Mouse (Mus musculus): ENCODE measurements around the gene Igf2r. TPM values are rescaled to one million over a fixed set of nuclear protein-coding genes. Genes with fewer than 3 reads are reported as not detected.

Gene Igf2r
- polyA plus RNA-seq, 1 experiment from 2014 or later, result 18.7 TPM

- H3K27me3 ChIP-seq (ENCODE audit: control insufficient read depth, insufficient read depth, low read length), result no peaks in the 10 kb centered on the region
- H3K4me1 ChIP-seq (replicated peaks; ENCODE audit: control insufficient read depth, insufficient read depth, low read length), result no peaks in the 10 kb centered on the region
- no peaks in the 10 kb centered on the region for H3K9me3 ChIP-seq (ENCODE audit: control insufficient read depth, low read length)
- no peak overlapping the region for H3K4me2 ChIP-seq (replicated peaks; ENCODE audit: low read depth, low read length)
- no peaks in the 10 kb centered on the region for H3K36me3 ChIP-seq (ENCODE audit: control insufficient read depth, insufficient read depth, low read length)
- WGBS, result 46% methylated on average over 10 of the region's 10 CpGs
- H3K9ac ChIP-seq (ENCODE audit: low read depth, low read length), result no peak overlapping the region
- peak overlapping the region; percentile 36 for H3K27ac ChIP-seq (ENCODE audit: low read depth, low read length)
- ATAC-seq (ENCODE audit: low FRiP score) (peak; percentile 30; the same call in 1 of the 2 replicates), DNase-seq (ENCODE audit: low spot score) (peak; percentile 53)
- no peak overlapping the region for H3K4me3 ChIP-seq (ENCODE audit: low read depth, low read length)
Observed at GRCm38 (mm10) chr17:12790353-12791078, 21.1 kb upstream of the Igf2r start.

DNA sequence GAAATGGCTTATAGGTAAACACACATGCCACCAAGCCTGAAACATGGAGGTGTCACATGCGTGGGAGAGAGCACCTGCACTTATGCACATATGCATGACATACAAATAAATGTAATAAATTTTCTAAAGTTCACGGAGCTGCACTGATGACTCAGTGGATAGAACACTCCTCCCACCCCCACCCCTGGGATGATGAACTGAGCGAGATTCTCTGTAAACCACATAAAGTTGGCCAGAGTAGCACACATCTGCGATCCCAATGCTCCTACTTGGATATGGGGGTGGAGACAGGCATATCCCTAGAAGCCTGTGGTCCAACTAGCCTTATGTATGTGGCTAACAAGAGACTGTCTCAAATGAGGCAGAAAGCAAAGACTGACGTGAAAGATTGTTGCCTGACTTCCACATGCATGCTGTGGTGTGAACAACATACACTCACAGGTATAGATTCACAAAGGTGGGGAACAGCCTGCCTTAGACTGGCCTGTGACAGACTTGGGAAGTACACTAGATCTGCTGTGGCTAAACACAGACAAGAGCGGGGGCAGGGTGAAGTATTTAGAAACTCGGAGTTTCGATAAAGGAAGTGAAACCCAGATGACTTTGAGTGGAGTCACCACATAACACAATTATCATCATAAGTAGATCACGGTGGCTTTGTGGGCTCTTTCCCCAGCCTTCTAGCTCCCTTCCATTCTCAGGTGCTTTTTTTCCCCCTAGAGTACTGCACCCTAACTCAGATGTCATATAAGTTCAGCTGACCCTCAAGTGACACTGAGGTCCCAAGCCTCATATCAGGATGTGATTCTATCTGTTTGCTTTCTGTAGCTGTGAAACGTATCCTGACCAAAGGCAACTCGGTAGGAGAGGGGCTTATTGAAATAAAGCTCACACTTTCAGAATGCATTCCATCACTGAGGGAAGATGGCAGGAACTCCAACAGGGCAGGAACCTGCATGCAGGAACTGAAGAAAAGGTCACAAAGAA is 13.7 kb upstream of the Igf2r start:
- H3K4me3 ChIP-seq (ENCODE audit: low read depth, low read length), result no peak overlapping the region
- H3K27ac ChIP-seq (ENCODE audit: low read depth, low read length), result no peak overlapping the region
- 78% methylated on average over 11 of the region's 11 CpGs for WGBS
- no peaks in the 10 kb centered on the region; the same call in 1 of the 2 replicates for H3K4me1 ChIP-seq (replicated peaks; ENCODE audit: control insufficient read depth, insufficient read depth, low read length)
- ATAC-seq (ENCODE audit: low FRiP score) (no peak), DNase-seq (ENCODE audit: low spot score) (no peak)
- no peaks in the 10 kb centered on the region for H3K36me3 ChIP-seq (ENCODE audit: control insufficient read depth, insufficient read depth, low read length)
- H3K4me2 ChIP-seq (replicated peaks; ENCODE audit: low read depth, low read length), result no peak overlapping the region
- H3K9ac ChIP-seq (ENCODE audit: low read depth, low read length), result no peak overlapping the region
- no peaks in the 10 kb centered on the region for H3K27me3 ChIP-seq (ENCODE audit: control insufficient read depth, insufficient read depth, low read length)
- H3K9me3 ChIP-seq (ENCODE audit: control insufficient read depth, low read length), result no peaks in the 10 kb centered on the region

DNA sequence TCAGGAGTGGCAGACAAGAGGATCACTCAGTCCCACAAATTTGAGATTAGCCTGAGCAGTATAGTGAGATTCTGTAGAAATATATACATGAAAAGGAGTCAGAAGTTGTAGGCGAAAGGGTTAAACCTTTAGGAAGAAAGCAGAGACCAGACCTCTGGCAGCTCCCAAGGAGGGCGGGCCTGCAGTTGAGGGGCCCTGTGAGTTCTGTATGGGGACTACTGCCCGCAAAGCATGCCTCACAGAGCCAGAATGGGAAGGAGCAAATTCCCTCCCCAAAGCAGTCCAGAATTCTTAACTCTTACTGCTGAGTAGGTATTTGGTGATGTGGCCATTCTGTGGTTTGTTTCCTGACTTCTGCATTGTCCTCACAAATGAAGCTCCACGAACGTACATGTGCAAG is 11.6 kb upstream of the Igf2r start:
- DNase-seq (ENCODE audit: low spot score) (no peak), ATAC-seq (ENCODE audit: low FRiP score) (no peak)
- no peaks in the 10 kb centered on the region for H3K27me3 ChIP-seq (ENCODE audit: control insufficient read depth, insufficient read depth, low read length)
- no peak overlapping the region for H3K27ac ChIP-seq (ENCODE audit: low read depth, low read length)
- H3K9ac ChIP-seq (ENCODE audit: low read depth, low read length), result no peak overlapping the region
- 50% methylated on average over 5 of the region's 5 CpGs for WGBS
- H3K4me3 ChIP-seq (ENCODE audit: low read depth, low read length), result no peak overlapping the region
- no peaks in the 10 kb centered on the region; the same call in 1 of the 2 replicates for H3K4me1 ChIP-seq (replicated peaks; ENCODE audit: control insufficient read depth, insufficient read depth, low read length)
- no peaks in the 10 kb centered on the region for H3K36me3 ChIP-seq (ENCODE audit: control insufficient read depth, insufficient read depth, low read length)
- H3K9me3 ChIP-seq (ENCODE audit: control insufficient read depth, low read length), result no peaks in the 10 kb centered on the region
- H3K4me2 ChIP-seq (replicated peaks; ENCODE audit: low read depth, low read length), result no peak overlapping the region

GRCm38 (mm10) chr17:12780125-12780524 is 10.7 kb upstream of the Igf2r start:
- ATAC-seq (ENCODE audit: low FRiP score), result no peak
- no peaks in the 10 kb centered on the region for H3K9me3 ChIP-seq (ENCODE audit: control insufficient read depth, low read length)
- no peak overlapping the region for H3K9ac ChIP-seq (ENCODE audit: low read depth, low read length)
- no peak overlapping the region for H3K27ac ChIP-seq (ENCODE audit: low read depth, low read length)
- 59% methylated on average over 8 of the region's 8 CpGs for WGBS
- H3K4me1 ChIP-seq (replicated peaks; ENCODE audit: control insufficient read depth, insufficient read depth, low read length), result no peaks in the 10 kb centered on the region; the same call in 1 of the 2 replicates
- no peak overlapping the region for H3K4me3 ChIP-seq (ENCODE audit: low read depth, low read length)
- H3K27me3 ChIP-seq (ENCODE audit: control insufficient read depth, insufficient read depth, low read length), result no peaks in the 10 kb centered on the region
- no peaks in the 10 kb centered on the region for H3K36me3 ChIP-seq (ENCODE audit: control insufficient read depth, insufficient read depth, low read length)
- no peak for DNase-seq (ENCODE audit: low spot score)
- H3K4me2 ChIP-seq (replicated peaks; ENCODE audit: low read depth, low read length), result no peak overlapping the region

- H3K36me3 ChIP-seq (ENCODE audit: control insufficient read depth, insufficient read depth, low read length), result no peaks in the 10 kb centered on the region
- H3K27ac ChIP-seq (ENCODE audit: low read depth, low read length), result no peak overlapping the region
- H3K9me3 ChIP-seq (ENCODE audit: control insufficient read depth, low read length), result no peaks in the 10 kb centered on the region
- no peak overlapping the region for H3K9ac ChIP-seq (ENCODE audit: low read depth, low read length)
- ATAC-seq (ENCODE audit: low FRiP score) (no peak), DNase-seq (ENCODE audit: low spot score) (no peak)
- H3K4me2 ChIP-seq (replicated peaks; ENCODE audit: low read depth, low read length), result no peak overlapping the region
- no peak overlapping the region for H3K4me3 ChIP-seq (ENCODE audit: low read depth, low read length)
- no peaks in the 10 kb centered on the region; the same call in 1 of the 2 replicates for H3K4me1 ChIP-seq (replicated peaks; ENCODE audit: control insufficient read depth, insufficient read depth, low read length)
- no peaks in the 10 kb centered on the region for H3K27me3 ChIP-seq (ENCODE audit: control insufficient read depth, insufficient read depth, low read length)
- 84% methylated on average over 3 of the region's 3 CpGs for WGBS
Observed at GRCm38 (mm10) chr17:12779442-12779841, 10.0 kb upstream of the Igf2r start.

- Histone ChIP-seq H3K4me1 (replicated peaks; ENCODE audit: control insufficient read depth, insufficient read depth, low read length) (no peaks in the 10 kb centered on the region), H3K36me3 (ENCODE audit: control insufficient read depth, insufficient read depth, low read length) (no peaks in the 10 kb centered on the region), H3K9me3 (ENCODE audit: control insufficient read depth, low read length) (no peaks in the 10 kb centered on the region), H3K4me2 (replicated peaks; ENCODE audit: low read depth, low read length) (no peak overlapping the region), H3K27ac (ENCODE audit: low read depth, low read length) (no peak overlapping the region), H3K27me3 (ENCODE audit: control insufficient read depth, insufficient read depth, low read length) (no peaks in the 10 kb centered on the region), H3K9ac (ENCODE audit: low read depth, low read length) (no peak overlapping the region), H3K4me3 (ENCODE audit: low read depth, low read length) (no peak overlapping the region)
- 87% methylated on average over 3 of the region's 3 CpGs for WGBS
- ATAC-seq (ENCODE audit: low FRiP score) (no peak), DNase-seq (ENCODE audit: low spot score) (no peak)
Observed at GRCm38 (mm10) chr17:12773956-12774355, 4.5 kb upstream of the Igf2r start.

GRCm38 (mm10) chr17:12770500-12770899 is 1.0 kb upstream of the Igf2r start:
- no peak overlapping the region for H3K4me3 ChIP-seq (ENCODE audit: low read depth, low read length)
- peaks cover 2% of the 10 kb centered on the region; the same call in 1 of the 2 replicates for H3K4me1 ChIP-seq (replicated peaks; ENCODE audit: control insufficient read depth, insufficient read depth, low read length)
- no peaks in the 10 kb centered on the region for H3K36me3 ChIP-seq (ENCODE audit: control insufficient read depth, insufficient read depth, low read length)
- no peaks in the 10 kb centered on the region for H3K9me3 ChIP-seq (ENCODE audit: control insufficient read depth, low read length)
- H3K4me2 ChIP-seq (replicated peaks; ENCODE audit: low read depth, low read length), result no peak overlapping the region
- H3K9ac ChIP-seq (ENCODE audit: low read depth, low read length), result no peak overlapping the region
- H3K27ac ChIP-seq (ENCODE audit: low read depth, low read length), result no peak overlapping the region
- 93% methylated on average over 5 of the region's 5 CpGs for WGBS
- ATAC-seq (ENCODE audit: low FRiP score), result no peak
- no peaks in the 10 kb centered on the region for H3K27me3 ChIP-seq (ENCODE audit: control insufficient read depth, insufficient read depth, low read length)
- DNase-seq (ENCODE audit: low spot score), result no peak

DNA sequence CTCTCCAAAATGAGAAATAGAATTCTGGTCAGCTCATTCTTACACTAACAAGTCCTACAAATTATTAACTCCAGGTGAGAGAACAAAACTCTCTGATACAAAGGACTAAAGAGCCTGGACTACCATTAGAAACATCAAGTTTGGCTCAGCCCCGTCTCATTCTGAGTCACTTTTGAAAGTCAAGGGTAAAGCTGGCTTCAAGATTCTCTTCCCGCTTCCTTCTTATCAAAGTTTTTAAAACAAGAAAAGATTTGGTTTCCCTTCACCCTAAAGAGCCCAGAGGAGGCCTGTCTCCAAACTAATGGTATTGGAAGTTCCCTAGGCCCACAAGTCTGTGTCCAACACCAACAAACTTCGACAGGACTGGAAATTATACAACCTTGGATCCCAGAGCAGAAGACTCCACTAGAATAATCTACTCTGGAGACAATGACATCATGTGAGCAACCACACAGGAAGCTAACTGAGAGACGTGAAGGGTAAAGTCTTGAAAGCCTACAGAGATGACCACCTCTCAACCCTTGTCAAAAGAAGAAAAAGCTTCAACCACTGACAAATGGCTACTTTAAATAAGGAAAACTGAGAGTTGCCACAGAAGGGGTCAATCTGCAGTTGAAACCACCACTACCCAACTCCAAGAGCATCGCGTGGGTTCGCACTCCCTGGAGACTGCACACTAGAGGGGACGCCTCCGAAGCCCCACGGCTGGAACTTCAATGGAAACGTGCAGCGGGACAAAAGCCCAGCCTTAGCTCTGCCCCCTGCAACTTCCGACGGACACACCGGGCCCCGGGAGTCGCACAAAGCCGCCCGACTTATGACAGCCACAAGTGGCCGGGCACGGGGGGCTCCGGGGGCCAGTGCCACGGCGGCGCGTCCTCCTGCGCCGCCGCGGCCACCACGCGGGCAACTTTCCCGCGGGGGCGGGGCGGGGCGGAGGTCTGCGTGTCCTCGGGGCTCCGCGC is 767 bp downstream of the Igf2r start:
- Histone ChIP-seq H3K4me2 (replicated peaks; ENCODE audit: low read depth, low read length) (peak overlapping the region; percentile 82), H3K27ac (ENCODE audit: low read depth, low read length) (0 out of 2 replicates have a peak overlapping the region, but pooled peaks have one; percentile 21), H3K4me3 (ENCODE audit: low read depth, low read length) (peak overlapping the region; percentile 87), H3K36me3 (ENCODE audit: control insufficient read depth, insufficient read depth, low read length) (no peaks in the 10 kb centered on the region), H3K4me1 (replicated peaks; ENCODE audit: control insufficient read depth, insufficient read depth, low read length) (peaks cover 2% of the 10 kb centered on the region; the same call in 1 of the 2 replicates), H3K9me3 (ENCODE audit: control insufficient read depth, low read length) (no peaks in the 10 kb centered on the region), H3K9ac (ENCODE audit: low read depth, low read length) (peak overlapping the region; percentile 79), H3K27me3 (ENCODE audit: control insufficient read depth, insufficient read depth, low read length) (no peaks in the 10 kb centered on the region)
- peak; percentile 49 for DNase-seq (ENCODE audit: low spot score)
- WGBS, result 9% methylated on average over 41 of the region's 41 CpGs
- ATAC-seq (ENCODE audit: low FRiP score), result no peak; the same call in 1 of the 2 replicates

Data from hindbrain, embryonic 11.5 days (tissue).